Mouse (Mus musculus) limb, embryonic 12.5 days (tissue): ENCODE measurements around the gene Dip2a. TPM values are rescaled to one million over a fixed set of nuclear protein-coding genes. Genes with fewer than 3 reads are reported as not detected.

Experiments
- ATAC-seq: fragments of 200-750 bp; cut with Nextera tagmentation; 2 replicates; pipeline ENCODE4 v1.8.0; 2017; ENCODE audit warnings: low read depth, moderate TSS enrichment; ENCODE audit not compliant: insufficient number of reproducible peaks, insufficient read depth, low FRiP score, low TSS enrichment
- H3K27ac ChIP-seq: fragments of 300-500 bp; sonication (generic); 2 replicates; pipeline ENCODE4 v1.5.1; 2016; ENCODE audit warnings: mild to moderate bottlenecking, moderate library complexity
- H3K27me3 ChIP-seq: fragments of 300-500 bp; sonication (generic); 2 replicates; pipeline ENCODE4 v1.6.1; 2016; ENCODE audit warnings: mild to moderate bottlenecking, moderate library complexity
- H3K36me3 ChIP-seq: fragments of 300-500 bp; sonication (generic); 2 replicates; pipeline ENCODE4 v1.6.1; 2016; ENCODE audit warnings: mild to moderate bottlenecking, moderate library complexity
- H3K4me1 ChIP-seq: fragments of 300-500 bp; sonication (generic); replicated peaks from 2 replicates; pipeline ENCODE4 v1.6.1; 2016
- H3K4me2 ChIP-seq: fragments of 300-500 bp; sonication (generic); 2 replicates; pipeline ENCODE4 v1.6.1; 2016; ENCODE audit warnings: mild to moderate bottlenecking, moderate library complexity
- H3K4me3 ChIP-seq: fragments of 300-500 bp; sonication (generic); replicated peaks from 2 replicates; pipeline ENCODE4 v1.5.1; 2016; ENCODE audit warnings: mild to moderate bottlenecking
- H3K9ac ChIP-seq: fragments of 300-500 bp; sonication (generic); replicated peaks from 2 replicates; pipeline ENCODE4 v1.6.1; 2016; ENCODE audit warnings: mild to moderate bottlenecking, moderate library complexity
- H3K9me3 ChIP-seq: fragments of 300-500 bp; sonication (generic); 2 replicates; pipeline ENCODE4 v1.6.1; 2016; ENCODE audit warnings: mild to moderate bottlenecking, moderate library complexity
- WGBS: fragments of 180-500 bp; shearing (Covaris S2); methylation state at CpG from one replicate; pipeline ENCODE4 v1.1.7; 2016; 5-methylcytosine and 5-hydroxymethylcytosine counted together
- polyA plus RNA-seq: library from polyadenylated mRNA; unstranded; fragments of >200 nt; fragmentation: Nextera tagmentation; extraction: Ambion mirVana; gene quantifications from 2 replicates; pipeline ENCODE4 v1.2.1, GENCODE M21; 2016

Dip2a gene
- polyA plus RNA-seq, 1 experiment from 2014 or later, result 13.0 TPM

- no peak overlapping the region for H3K4me3 ChIP-seq
- H3K27me3 ChIP-seq, result no peaks in the 10 kb centered on the region
- no peaks in the 10 kb centered on the region for H3K36me3 ChIP-seq
- ATAC-seq, result no peak
- no peak overlapping the region for H3K27ac ChIP-seq
- no peak overlapping the region for H3K4me2 ChIP-seq
- H3K4me1 ChIP-seq, result no peaks in the 10 kb centered on the region; the same call in 1 of the 2 replicates
- no peak overlapping the region for H3K9ac ChIP-seq
- 75% methylated on average over 2 of the region's 2 CpGs for WGBS
- H3K9me3 ChIP-seq, result no peaks in the 10 kb centered on the region
These were observed 100.0 kb downstream of the Dip2a start for GRCm38 (mm10) chr10:76245106-76245505.

DNA sequence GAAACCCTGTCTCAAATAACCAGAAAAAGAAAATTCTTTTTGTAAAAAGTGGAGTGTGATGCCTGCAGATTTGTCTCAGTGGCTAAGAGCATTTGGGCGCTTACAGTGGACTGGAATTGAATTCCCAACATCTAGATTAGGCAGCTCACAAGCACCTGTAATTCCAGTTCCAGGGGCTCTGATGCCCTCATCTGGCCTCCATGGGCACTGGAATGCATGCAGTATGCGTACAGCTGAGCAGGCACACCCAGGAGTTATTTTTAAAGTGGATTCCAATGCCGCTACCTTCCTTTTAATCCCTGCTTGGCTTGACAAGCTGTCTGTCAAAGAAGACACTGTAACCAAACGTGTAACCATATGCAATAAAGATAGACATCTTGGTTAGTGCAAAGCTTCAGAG lies 105.7 kb downstream of the Dip2a start:
- Histone ChIP-seq H3K4me2 (no peak overlapping the region), H3K27ac (no peak overlapping the region), H3K36me3 (peaks cover 6% of the 10 kb centered on the region; the same call in 1 of the 2 replicates), H3K4me1 (peaks cover 12% of the 10 kb centered on the region), H3K4me3 (no peak overlapping the region), H3K27me3 (no peaks in the 10 kb centered on the region), H3K9ac (no peak overlapping the region), H3K9me3 (no peaks in the 10 kb centered on the region)
- WGBS, result 67% methylated on average over 4 of the region's 4 CpGs
- ATAC-seq, result no peak

GRCm38 (mm10) chr10:76237341-76238225 lies 107.5 kb downstream of the Dip2a start, which contains the start of gene Prmt2:
Prmt2 (minus strand) TSS chr10:76237865.
- H3K4me2 ChIP-seq, result peak within 1 kb of the TSS; percentile 69
- peak within 1 kb of the TSS; percentile 61 for H3K4me3 ChIP-seq
- peaks cover 12% of the 10 kb centered on the region for H3K4me1 ChIP-seq
- H3K9ac ChIP-seq, result peak within 1 kb of the TSS; percentile 65
- no peaks in the 10 kb centered on the region for H3K27me3 ChIP-seq
- peak; percentile 96 for ATAC-seq
- H3K27ac ChIP-seq, result peak within 1 kb of the TSS; percentile 89
- H3K36me3 ChIP-seq, result peaks cover 6% of the 10 kb centered on the region; the same call in 1 of the 2 replicates
- under 1% methylated on average over 47 of the region's 47 CpGs for WGBS
- H3K9me3 ChIP-seq, result no peaks in the 10 kb centered on the region

- Histone ChIP-seq H3K4me3 (no peak overlapping the region), H3K36me3 (peaks cover 14% of the 10 kb centered on the region), H3K9ac (no peak overlapping the region), H3K9me3 (no peaks in the 10 kb centered on the region), H3K4me1 (no peaks in the 10 kb centered on the region), H3K4me2 (no peak overlapping the region), H3K27ac (no peak overlapping the region), H3K27me3 (no peaks in the 10 kb centered on the region)
- WGBS, result 65% methylated on average over 1 of the region's 1 CpGs
- ATAC-seq, result no peak
These were observed 115.5 kb downstream of the Dip2a start for GRCm38 (mm10) chr10:76229627-76230026.

DNA sequence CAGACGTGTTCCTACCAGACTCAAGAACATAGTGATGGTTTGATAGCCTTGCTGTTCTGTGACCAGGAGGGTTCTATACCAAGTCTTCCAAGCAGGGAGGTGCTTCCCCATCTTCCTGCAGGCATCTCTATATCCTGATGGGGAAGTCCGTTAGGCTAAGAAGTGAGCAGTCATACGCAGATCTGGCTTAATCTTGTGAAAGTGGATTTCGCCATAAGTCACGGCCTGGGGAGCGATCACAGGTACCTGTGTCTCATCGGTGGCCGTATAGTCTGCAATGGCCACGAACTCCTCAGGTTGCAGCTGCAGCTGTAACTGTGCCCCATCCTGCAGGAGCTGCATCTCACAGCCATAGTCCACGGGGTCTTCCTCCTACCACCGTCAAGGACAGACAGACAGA lies 119.1 kb downstream of the Dip2a start:
- no peaks in the 10 kb centered on the region for H3K4me1 ChIP-seq
- no peak for ATAC-seq

DNA sequence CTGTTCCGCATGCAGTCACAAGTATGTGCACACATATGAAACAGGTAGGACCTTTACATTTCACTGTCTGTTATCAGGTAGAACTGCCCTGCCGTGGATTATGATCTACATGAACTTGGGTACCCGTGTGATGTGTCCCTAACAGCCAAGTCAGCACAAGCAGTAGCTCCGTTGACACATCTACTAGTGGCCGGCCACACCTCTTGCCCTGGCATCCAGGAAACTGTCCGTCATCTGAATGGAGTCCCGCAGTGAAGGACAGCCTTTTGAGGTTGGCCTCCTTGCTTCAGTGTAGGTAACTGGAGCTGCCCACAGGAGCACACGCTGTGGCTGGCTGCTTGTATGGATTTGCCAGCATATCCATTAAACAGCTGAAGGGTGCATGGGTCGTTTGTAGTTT lies 126.9 kb downstream of the Dip2a start:
- peaks cover 94% of the 10 kb centered on the region for H3K36me3 ChIP-seq
- ATAC-seq, result no peak
- no peak overlapping the region for H3K4me3 ChIP-seq
- H3K27ac ChIP-seq, result no peak overlapping the region
- 84% methylated on average over 9 of the region's 9 CpGs for WGBS
- H3K9ac ChIP-seq, result no peak overlapping the region
- no peak overlapping the region for H3K4me2 ChIP-seq
- no peaks in the 10 kb centered on the region for H3K4me1 ChIP-seq
- H3K27me3 ChIP-seq, result no peaks in the 10 kb centered on the region
- H3K9me3 ChIP-seq, result peaks cover 18% of the 10 kb centered on the region

More for the DNA sequence above, 119.1 kb downstream of the Dip2a start:
- no peaks in the 10 kb centered on the region for H3K27me3 ChIP-seq
- H3K4me2 ChIP-seq, result no peak overlapping the region
- H3K36me3 ChIP-seq, result peaks cover 51% of the 10 kb centered on the region
- no peaks in the 10 kb centered on the region for H3K9me3 ChIP-seq
- H3K4me3 ChIP-seq, result no peak overlapping the region
- no peak overlapping the region for H3K9ac ChIP-seq
- H3K27ac ChIP-seq, result no peak overlapping the region
- WGBS, result 92% methylated on average over 11 of the region's 11 CpGs

GRCm38 (mm10) chr10:76217056-76217455 lies 128.0 kb downstream of the Dip2a start:
- no peak for ATAC-seq
- H3K4me2 ChIP-seq, result no peak overlapping the region

GRCm38 (mm10) chr10:76214161-76214560 lies 130.9 kb downstream of the Dip2a start:
- Histone ChIP-seq H3K36me3 (peaks cover 85% of the 10 kb centered on the region), H3K4me3 (no peak overlapping the region), H3K27me3 (no peaks in the 10 kb centered on the region), H3K9ac (no peak overlapping the region), H3K27ac (no peak overlapping the region), H3K4me1 (no peaks in the 10 kb centered on the region), H3K4me2 (no peak overlapping the region), H3K9me3 (peaks cover 18% of the 10 kb centered on the region)
- WGBS, result 86% methylated on average over 4 of the region's 4 CpGs
- ATAC-seq, result no peak

More at GRCm38 (mm10) chr10:76217056-76217455, 128.0 kb downstream of the Dip2a start:
- Histone ChIP-seq H3K4me3 (no peak overlapping the region), H3K9me3 (peaks cover 18% of the 10 kb centered on the region), H3K9ac (no peak overlapping the region), H3K4me1 (no peaks in the 10 kb centered on the region), H3K36me3 (peaks cover 94% of the 10 kb centered on the region), H3K27me3 (no peaks in the 10 kb centered on the region), H3K27ac (no peak overlapping the region)
- 97% methylated on average over 17 of the region's 17 CpGs for WGBS

DNA sequence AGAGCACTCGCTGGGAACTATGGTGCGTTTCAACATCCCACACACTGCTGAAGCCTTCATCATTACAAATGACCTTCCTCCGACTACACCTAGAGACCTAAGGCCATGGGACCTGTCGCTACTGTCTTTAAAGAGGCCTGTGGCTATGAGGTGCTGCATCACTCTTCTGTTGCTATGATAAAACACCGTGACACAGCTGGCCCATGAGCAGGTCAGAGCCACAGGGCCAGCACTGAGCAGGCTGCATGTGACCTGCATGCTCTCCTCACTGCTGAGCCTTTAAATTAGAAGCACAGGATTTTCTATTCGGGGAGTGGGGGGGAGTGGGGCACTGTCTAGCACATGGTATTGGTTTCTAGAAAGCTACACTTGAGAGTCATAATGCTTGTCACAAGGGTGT lies 133.0 kb downstream of the Dip2a start:
- Histone ChIP-seq H3K4me2 (no peak overlapping the region), H3K27me3 (no peaks in the 10 kb centered on the region), H3K9ac (no peak overlapping the region), H3K27ac (no peak overlapping the region), H3K4me3 (no peak overlapping the region), H3K36me3 (peaks cover 89% of the 10 kb centered on the region), H3K9me3 (peaks cover 18% of the 10 kb centered on the region), H3K4me1 (no peaks in the 10 kb centered on the region)
- WGBS, result 86% methylated on average over 6 of the region's 6 CpGs
- no peak for ATAC-seq

DNA sequence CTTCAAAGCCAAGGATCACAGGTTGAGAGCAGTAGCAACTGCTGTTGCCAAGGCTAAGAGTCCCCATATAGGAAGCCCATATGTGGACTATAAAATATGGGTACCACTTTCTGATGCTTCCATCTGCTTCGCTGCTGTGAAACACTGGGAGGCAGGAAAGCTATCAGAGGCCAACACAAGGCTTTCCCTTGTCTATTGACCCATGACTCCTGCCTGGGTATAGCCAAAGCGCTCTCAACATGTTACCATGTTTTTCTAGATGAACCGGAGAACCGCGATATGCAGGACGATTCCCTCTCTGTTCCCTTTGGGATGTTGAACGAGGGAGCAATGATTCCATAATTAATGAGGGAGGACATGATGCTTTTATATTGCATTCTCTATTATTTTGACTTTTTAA lies 134.3 kb downstream of the Dip2a start:
- ATAC-seq, result no peak
- Histone ChIP-seq H3K4me3 (no peak overlapping the region), H3K4me1 (no peaks in the 10 kb centered on the region), H3K9ac (no peak overlapping the region), H3K27ac (no peak overlapping the region), H3K9me3 (peaks cover 18% of the 10 kb centered on the region), H3K4me2 (no peak overlapping the region), H3K36me3 (peaks cover 84% of the 10 kb centered on the region), H3K27me3 (no peaks in the 10 kb centered on the region)
- 94% methylated on average over 7 of the region's 7 CpGs for WGBS
